Mouse (Mus musculus): Measurements from ENCODE around the gene Fpr-rs3.

The Fpr-rs3 gene

DNA sequence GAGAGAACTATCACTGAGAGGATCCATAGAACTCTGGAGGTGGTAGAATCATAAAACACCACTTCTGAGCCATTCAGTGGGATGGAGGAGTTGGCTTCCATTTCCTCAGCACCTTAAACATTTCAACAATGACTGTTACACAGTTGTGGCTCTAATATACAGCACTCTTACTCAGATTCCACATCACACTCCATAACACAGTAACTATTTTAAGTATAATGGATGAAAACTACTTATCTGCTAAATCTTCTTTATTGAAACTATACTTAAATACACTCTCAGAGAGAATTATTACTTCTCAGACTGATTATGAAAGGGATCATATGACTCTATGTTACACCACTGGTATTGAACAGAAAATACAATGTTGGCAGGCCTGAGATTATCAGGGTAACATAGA, at the start of gene Fpr-rs3:
Gene Fpr-rs3 (minus strand): TSS at position 101 of the 400 bp plus-strand sequence.
- no peak for DNase-seq (ENCODE audit: low spot score)

DNA sequence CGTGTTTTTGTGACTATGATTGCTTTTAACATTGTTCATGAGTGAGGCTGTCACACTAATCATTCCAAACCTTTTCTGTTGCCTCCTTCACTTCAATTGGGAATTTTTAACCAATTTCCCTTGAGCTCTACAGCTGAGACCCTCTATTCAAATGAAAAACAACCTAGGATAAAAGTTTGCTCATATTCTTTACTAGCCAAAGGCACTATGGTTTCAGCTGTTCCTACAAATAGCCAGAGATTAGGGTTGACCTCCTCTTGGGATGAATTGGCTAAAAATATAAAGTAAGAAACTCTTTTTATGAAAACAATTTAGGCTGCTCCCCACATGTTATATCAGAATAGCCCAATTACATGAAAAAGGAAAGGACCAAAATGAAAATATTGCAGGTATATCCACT, 28.4 kb downstream of the Fpr-rs3 start, which contains the start of gene Vmn2r110:
Gene Vmn2r110 (minus strand): TSS at position 101 of the 400 bp plus-strand sequence.
- DNase-seq (ENCODE audit: low spot score) = no peak
